Mouse (Mus musculus) limb, embryonic 15.5 days (tissue): ENCODE data around the gene Fscn1. TPM values are rescaled to one million over a fixed set of nuclear protein-coding genes. Genes with fewer than 3 reads are reported as not detected.

Source experiments
- ATAC-seq: fragments of 200-750 bp; cut with Nextera tagmentation; 2 replicates; pipeline ENCODE4 v1.8.0; 2017; ENCODE audit warnings: low read depth, moderate TSS enrichment; ENCODE audit not compliant: insufficient number of reproducible peaks, low FRiP score, low TSS enrichment
- H3K27ac ChIP-seq: fragments of 300-500 bp; sonication (generic); 2 replicates; pipeline ENCODE4 v1.5.1; 2015; ENCODE audit warnings: moderate library complexity, mild to moderate bottlenecking, inconsistent platforms
- H3K27me3 ChIP-seq: fragments of 300-500 bp; sonication (generic); 2 replicates; pipeline ENCODE4 v1.6.1; 2015; ENCODE audit warnings: inconsistent platforms
- H3K36me3 ChIP-seq: fragments of 300-500 bp; sonication (generic); 2 replicates; pipeline ENCODE4 v1.6.1; 2015; ENCODE audit warnings: inconsistent platforms
- H3K4me1 ChIP-seq: fragments of 300-500 bp; sonication (generic); 2 replicates; pipeline ENCODE4 v1.6.1; 2015; ENCODE audit warnings: inconsistent platforms
- H3K4me2 ChIP-seq: fragments of 300-500 bp; sonication (generic); 2 replicates; pipeline ENCODE4 v1.6.1; 2015; ENCODE audit warnings: mild to moderate bottlenecking, inconsistent platforms
- H3K4me3 ChIP-seq: fragments of 300-500 bp; sonication (generic); 2 replicates; pipeline ENCODE4 v1.5.1; 2015; ENCODE audit warnings: mild to moderate bottlenecking, inconsistent platforms
- H3K9ac ChIP-seq: fragments of 300-500 bp; sonication (generic); 2 replicates; pipeline ENCODE4 v1.6.1; 2015; ENCODE audit warnings: inconsistent platforms
- H3K9me3 ChIP-seq: fragments of 300-500 bp; sonication (generic); 2 replicates; pipeline ENCODE4 v1.6.1; 2016; ENCODE audit warnings: inconsistent platforms
- WGBS: fragments of 180-500 bp; shearing (Covaris S2); methylation state at CpG from one replicate; pipeline ENCODE4 v1.1.7; 2015; 5-methylcytosine and 5-hydroxymethylcytosine counted together
- polyA plus RNA-seq: library from polyadenylated mRNA; unstranded; fragments of >200 nt; fragmentation: Nextera tagmentation; extraction: Ambion mirVana; gene quantifications from 2 replicates; pipeline ENCODE4 v1.2.1, GENCODE M21; 2015

The Fscn1 gene
- 308 and 341 TPM in 2 replicates for polyA plus RNA-seq

DNA sequence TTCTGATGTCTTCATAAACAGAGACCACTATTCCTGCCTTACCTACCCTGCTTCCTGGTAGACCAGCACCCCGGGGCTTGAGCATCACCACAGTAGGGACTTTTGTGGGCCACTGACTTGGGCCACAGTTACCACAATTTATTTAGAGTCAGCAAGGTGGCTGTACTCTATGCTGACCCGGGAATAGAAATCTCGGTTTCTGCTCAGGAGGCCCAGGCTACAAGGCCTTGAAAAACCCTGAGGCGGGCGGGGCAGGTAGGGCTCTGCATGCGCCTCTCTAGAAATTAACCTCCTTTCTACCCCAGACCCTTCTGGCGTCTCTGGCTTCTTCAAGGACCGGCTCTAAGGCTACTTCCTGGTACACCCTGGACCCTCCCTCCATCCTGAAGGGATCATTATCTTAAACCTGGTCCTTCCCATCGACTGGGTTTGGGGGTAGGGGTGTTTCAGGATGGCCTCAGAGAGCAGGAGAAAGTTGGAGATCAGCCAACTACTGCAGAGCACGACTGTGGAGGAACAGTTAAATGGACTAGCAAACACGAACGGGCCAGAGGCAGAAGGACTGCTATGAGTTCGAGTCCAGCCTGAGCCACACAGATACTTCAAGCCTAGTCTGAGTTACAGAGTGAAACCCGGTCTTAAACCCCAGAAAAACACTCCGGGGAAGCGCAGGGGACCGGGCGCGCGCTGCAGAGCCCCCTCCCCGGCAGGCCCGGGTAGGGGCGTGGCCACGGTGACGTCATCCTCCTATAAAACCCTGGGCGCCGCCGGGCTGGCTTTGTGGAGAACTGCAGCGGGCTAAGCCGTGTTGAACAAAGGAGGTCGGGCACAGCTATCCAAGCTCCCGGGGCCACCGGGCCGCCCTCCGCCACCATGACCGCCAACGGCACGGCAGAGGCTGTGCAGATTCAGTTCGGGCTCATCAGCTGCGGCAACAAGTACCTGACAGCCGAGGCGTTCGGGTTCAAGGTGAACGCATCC is at the start of gene Fscn1:
Gene Fscn1, plus strand, starts transcription at position 768 of the 981 bp plus-strand sequence.
- Histone ChIP-seq H3K27me3 (no peaks in the 10 kb centered on the region), H3K36me3 (no peaks in the 10 kb centered on the region), H3K4me1 (peaks cover 39% of the 10 kb centered on the region), H3K4me2 (peak within 1 kb of the TSS; percentile 89), H3K9me3 (no peaks in the 10 kb centered on the region), H3K4me3 (peak within 1 kb of the TSS; percentile 78), H3K9ac (peak within 1 kb of the TSS; percentile 85), H3K27ac (peak within 1 kb of the TSS; percentile 98)
- peak; percentile 68 for ATAC-seq
- WGBS = 8% methylated on average over 44 of the region's 44 CpGs

DNA sequence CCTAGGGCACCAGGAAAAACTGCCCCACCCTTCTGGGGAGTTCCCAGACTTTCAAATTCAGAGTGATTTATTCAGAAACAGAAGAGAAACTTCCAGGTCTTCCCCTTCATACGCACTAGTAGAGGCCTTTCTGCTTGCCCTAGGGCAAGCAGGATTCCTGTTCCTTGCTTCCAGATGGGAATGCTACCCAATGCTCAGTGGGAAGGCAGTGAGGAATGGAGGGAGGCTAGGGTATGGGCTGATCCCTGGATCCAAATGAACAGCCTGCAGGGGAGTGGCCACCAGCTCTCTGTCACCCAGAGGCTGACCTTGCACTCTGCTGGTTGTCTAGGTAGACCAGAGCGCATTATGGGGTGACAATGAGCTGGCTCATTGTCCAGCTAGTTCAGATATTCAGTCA is 48.5 kb upstream of the Fscn1 start:
- no peaks in the 10 kb centered on the region for H3K9me3 ChIP-seq
- H3K4me2 ChIP-seq = no peak overlapping the region
- H3K27me3 ChIP-seq = no peaks in the 10 kb centered on the region
- H3K4me3 ChIP-seq = no peak overlapping the region
- H3K9ac ChIP-seq = no peak overlapping the region
- no peaks in the 10 kb centered on the region for H3K36me3 ChIP-seq
- 75% methylated on average over 2 of the region's 2 CpGs for WGBS
- no peak for ATAC-seq
- peaks cover 36% of the 10 kb centered on the region for H3K4me1 ChIP-seq
- no peak overlapping the region for H3K27ac ChIP-seq

DNA sequence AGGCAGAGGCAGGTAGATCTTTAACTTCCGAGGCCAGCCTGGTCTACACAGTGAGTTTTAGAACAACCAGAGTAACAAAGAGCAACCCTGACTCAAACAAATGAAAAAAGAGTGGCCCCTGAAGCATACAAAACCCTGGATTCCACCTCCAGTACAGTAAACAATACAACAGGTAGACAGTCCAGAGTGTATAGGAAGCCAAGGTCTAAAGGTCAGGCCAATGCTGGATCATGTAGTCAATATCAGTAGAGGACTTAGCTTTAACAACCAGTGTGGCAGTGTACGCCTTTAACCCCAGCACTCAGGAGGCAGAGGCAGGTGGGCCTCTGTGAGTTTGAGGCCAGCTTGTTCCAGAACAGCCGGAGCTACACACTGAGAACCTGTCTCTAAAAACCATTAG is 47.8 kb upstream of the Fscn1 start:
- Histone ChIP-seq H3K36me3 (no peaks in the 10 kb centered on the region), H3K9ac (no peak overlapping the region), H3K27me3 (no peaks in the 10 kb centered on the region), H3K4me2 (no peak overlapping the region), H3K4me1 (peaks cover 31% of the 10 kb centered on the region), H3K9me3 (no peaks in the 10 kb centered on the region), H3K27ac (no peak overlapping the region), H3K4me3 (no peak overlapping the region)
- 92% methylated on average over 3 of the region's 3 CpGs for whole genome bisulfite sequencing
- no peak for ATAC-seq

DNA sequence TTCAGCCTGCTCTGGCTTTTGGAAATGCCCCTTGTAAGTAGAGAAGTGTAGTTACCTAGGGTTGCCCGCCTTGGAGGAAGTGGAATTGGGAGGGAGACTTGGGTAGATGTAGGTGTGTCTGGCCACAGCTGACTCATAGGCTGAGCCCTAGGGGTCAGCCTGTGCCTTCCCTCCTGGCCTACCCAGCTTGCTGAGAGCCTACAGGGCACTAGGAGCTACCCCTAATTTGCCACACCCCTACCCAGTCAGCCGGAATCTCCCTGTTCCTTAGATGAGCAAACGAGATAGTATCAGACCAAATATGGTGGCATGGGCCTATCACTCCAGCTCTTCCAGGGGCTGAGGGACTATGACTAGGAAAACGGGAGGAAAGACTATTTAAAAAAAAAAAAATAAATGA is 47.4 kb upstream of the Fscn1 start:
- Histone ChIP-seq H3K4me2 (no peak overlapping the region), H3K4me3 (no peak overlapping the region), H3K27ac (no peak overlapping the region), H3K4me1 (peaks cover 26% of the 10 kb centered on the region), H3K9ac (no peak overlapping the region), H3K36me3 (no peaks in the 10 kb centered on the region), H3K9me3 (no peaks in the 10 kb centered on the region), H3K27me3 (no peaks in the 10 kb centered on the region)
- WGBS = 77% methylated on average over 4 of the region's 4 CpGs
- ATAC-seq = no peak

GRCm38 (mm10) chr5:142915231-142915630 is 44.9 kb upstream of the Fscn1 start:
- Histone ChIP-seq H3K27ac (no peak overlapping the region), H3K9ac (no peak overlapping the region), H3K4me2 (no peak overlapping the region), H3K27me3 (no peaks in the 10 kb centered on the region), H3K4me1 (peaks cover 2% of the 10 kb centered on the region; the same call in 1 of the 2 replicates), H3K36me3 (no peaks in the 10 kb centered on the region), H3K9me3 (no peaks in the 10 kb centered on the region), H3K4me3 (no peak overlapping the region)
- ATAC-seq = no peak
- 90% methylated on average over 11 of the region's 11 CpGs for WGBS

DNA sequence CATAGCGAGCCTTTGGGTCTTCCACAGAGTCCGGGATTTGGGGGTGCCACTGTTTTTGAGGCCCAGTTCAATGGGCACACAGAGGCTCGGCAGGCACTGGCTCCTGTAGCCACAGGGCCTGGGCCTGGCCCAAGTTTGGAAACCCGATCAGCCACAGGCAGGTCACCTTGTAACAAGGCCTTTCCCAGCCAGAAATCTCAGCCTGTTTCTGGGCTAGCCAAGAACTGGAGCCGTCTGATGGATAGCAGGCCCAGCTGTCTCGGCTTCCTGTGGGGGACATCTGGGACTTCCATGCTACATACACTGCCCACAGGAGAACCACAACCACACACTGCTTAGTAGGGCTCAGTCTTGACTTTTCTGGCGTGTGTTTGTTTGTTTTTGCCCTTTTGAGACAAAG is 43.5 kb upstream of the Fscn1 start:
- Histone ChIP-seq H3K27me3 (no peaks in the 10 kb centered on the region), H3K4me3 (no peak overlapping the region), H3K9me3 (no peaks in the 10 kb centered on the region), H3K36me3 (no peaks in the 10 kb centered on the region), H3K4me2 (no peak overlapping the region), H3K27ac (no peak overlapping the region), H3K9ac (no peak overlapping the region), H3K4me1 (peaks cover 11% of the 10 kb centered on the region)
- ATAC-seq = no peak
- WGBS = 67% methylated on average over 7 of the region's 7 CpGs

- H3K4me2 ChIP-seq = no peak overlapping the region
- no peaks in the 10 kb centered on the region for H3K36me3 ChIP-seq
- ATAC-seq = no peak
- no peak overlapping the region for H3K4me3 ChIP-seq
- no peak overlapping the region for H3K27ac ChIP-seq
- no peak overlapping the region for H3K9ac ChIP-seq
- no peaks in the 10 kb centered on the region for H3K9me3 ChIP-seq
- WGBS = 87% methylated on average over 8 of the region's 8 CpGs
- no peaks in the 10 kb centered on the region for H3K27me3 ChIP-seq
- H3K4me1 ChIP-seq = peaks cover 14% of the 10 kb centered on the region
Observed at GRCm38 (mm10) chr5:142917402-142917801, 42.7 kb upstream of the Fscn1 start.

GRCm38 (mm10) chr5:142920311-142921073 is 39.7 kb upstream of the Fscn1 start:
- H3K27me3 ChIP-seq = no peaks in the 10 kb centered on the region
- no peak overlapping the region for H3K4me2 ChIP-seq
- H3K9me3 ChIP-seq = no peaks in the 10 kb centered on the region
- no peak overlapping the region for H3K9ac ChIP-seq
- H3K27ac ChIP-seq = peak overlapping the region; percentile 2; the same call in 1 of the 2 replicates
- peaks cover 14% of the 10 kb centered on the region for H3K4me1 ChIP-seq
- H3K36me3 ChIP-seq = no peaks in the 10 kb centered on the region
- no peak overlapping the region for H3K4me3 ChIP-seq
- 43% methylated on average over 8 of the region's 8 CpGs for WGBS
- peak; percentile 85 for ATAC-seq

DNA sequence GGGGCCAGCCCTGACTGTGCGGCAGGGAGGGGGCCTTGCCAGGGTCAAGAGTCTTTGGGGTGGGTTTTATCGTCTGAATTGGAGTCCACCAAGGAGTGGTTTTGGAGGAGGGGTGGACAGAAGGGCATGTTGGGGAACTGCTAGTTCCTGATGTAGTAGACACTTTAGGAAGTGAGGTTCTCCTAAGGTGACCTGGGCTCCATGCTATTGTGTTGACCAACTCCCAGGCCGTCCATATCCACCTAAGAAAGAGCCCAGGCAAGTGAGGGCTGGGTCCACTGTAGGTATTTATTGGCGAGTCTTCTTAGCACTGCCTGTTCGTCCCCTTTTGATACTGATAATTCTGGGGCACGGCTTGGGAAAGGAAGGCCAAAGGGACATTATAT is 39.1 kb upstream of the Fscn1 start:
- H3K4me2 ChIP-seq = no peak overlapping the region
- H3K9ac ChIP-seq = no peak overlapping the region
- H3K27me3 ChIP-seq = no peaks in the 10 kb centered on the region
- H3K36me3 ChIP-seq = no peaks in the 10 kb centered on the region
- no peak overlapping the region for H3K4me3 ChIP-seq
- no peak for ATAC-seq
- WGBS = 63% methylated on average over 6 of the region's 6 CpGs
- no peaks in the 10 kb centered on the region for H3K9me3 ChIP-seq
- peak overlapping the region; percentile 2; the same call in 1 of the 2 replicates for H3K27ac ChIP-seq
- H3K4me1 ChIP-seq = peaks cover 18% of the 10 kb centered on the region

DNA sequence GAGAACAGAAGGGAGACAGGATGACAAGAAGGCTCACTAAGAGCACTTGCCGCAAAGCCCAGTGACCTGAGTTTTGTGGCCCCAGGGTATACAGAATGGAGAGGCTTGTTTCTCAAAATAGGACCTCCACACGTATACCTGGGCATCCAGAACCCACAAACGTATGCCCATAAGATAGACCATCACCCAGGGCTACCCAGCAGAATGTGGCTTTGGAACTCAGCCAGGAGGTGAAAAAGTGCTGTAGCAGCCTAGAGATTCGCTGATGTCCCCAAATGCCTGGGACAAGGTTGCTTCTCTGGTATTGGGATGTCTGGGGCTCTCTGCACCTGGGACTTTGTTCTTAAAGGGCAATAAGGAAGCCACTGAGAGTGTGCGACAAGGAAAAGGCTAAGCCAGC is 37.9 kb upstream of the Fscn1 start:
- Histone ChIP-seq H3K4me2 (no peak overlapping the region), H3K36me3 (no peaks in the 10 kb centered on the region), H3K4me1 (peaks cover 25% of the 10 kb centered on the region), H3K9ac (no peak overlapping the region), H3K9me3 (no peaks in the 10 kb centered on the region), H3K27ac (no peak overlapping the region), H3K4me3 (no peak overlapping the region), H3K27me3 (no peaks in the 10 kb centered on the region)
- no peak for ATAC-seq
- WGBS = 67% methylated on average over 5 of the region's 5 CpGs

- Histone ChIP-seq H3K4me1 (peaks cover 28% of the 10 kb centered on the region), H3K27ac (no peak overlapping the region), H3K9me3 (no peaks in the 10 kb centered on the region), H3K4me3 (no peak overlapping the region), H3K27me3 (no peaks in the 10 kb centered on the region), H3K36me3 (no peaks in the 10 kb centered on the region), H3K4me2 (no peak overlapping the region), H3K9ac (no peak overlapping the region)
- ATAC-seq = no peak
- 81% methylated on average over 3 of the region's 3 CpGs for WGBS
Observed at GRCm38 (mm10) chr5:142923781-142924180, 36.4 kb upstream of the Fscn1 start.
